Mouse (Mus musculus): ENCODE data around the gene Ppp1r9a. TPM values are rescaled to one million over a fixed set of nuclear protein-coding genes. Genes with fewer than 3 reads are reported as not detected.

Ppp1r9a gene
- polyA plus RNA-seq, 1 experiment from 2014 or later = 49.3 TPM

DNA sequence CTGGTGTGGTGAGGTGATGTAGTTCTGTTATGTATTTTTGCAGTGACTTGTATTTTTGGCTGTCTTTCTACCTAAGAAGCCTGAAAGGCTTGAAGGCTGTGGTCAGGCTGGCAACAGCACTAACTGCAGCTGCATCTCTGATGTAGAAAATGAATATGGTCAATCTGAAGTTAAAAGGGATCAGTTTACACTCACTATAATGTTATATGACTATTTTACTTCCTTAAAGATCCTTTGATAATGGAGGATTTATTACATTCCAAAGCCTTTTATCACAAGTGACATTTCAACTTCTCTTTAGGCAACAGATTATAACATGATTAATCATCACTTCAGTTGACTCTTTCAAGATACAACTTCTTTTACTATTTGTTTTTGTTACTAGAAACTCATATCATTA lies 179.4 kb downstream of the Ppp1r9a start:
- no peaks in the 10 kb centered on the region for H3K9me3 ChIP-seq (ENCODE audit: control insufficient read depth, low read length)
- no peak overlapping the region for H3K4me3 ChIP-seq (replicated peaks; ENCODE audit: low read depth, low read length)
- ATAC-seq (ENCODE audit: low FRiP score, low TSS enrichment) (no peak), DNase-seq (no peak)
- no peaks in the 10 kb centered on the region for H3K27me3 ChIP-seq (ENCODE audit: control insufficient read depth, insufficient read depth, low read length)
- H3K4me1 ChIP-seq (ENCODE audit: control insufficient read depth, insufficient read depth, low read length) = peaks cover 8% of the 10 kb centered on the region; the same call in 1 of the 2 replicates
- H3K4me2 ChIP-seq (ENCODE audit: low read length) = no peak overlapping the region
- no peak overlapping the region for H3K27ac ChIP-seq (replicated peaks; ENCODE audit: low read depth, low read length)
- no peak overlapping the region for H3K9ac ChIP-seq (replicated peaks; ENCODE audit: low read length)
- no peaks in the 10 kb centered on the region for H3K36me3 ChIP-seq (ENCODE audit: control insufficient read depth, insufficient read depth, low read length)

DNA sequence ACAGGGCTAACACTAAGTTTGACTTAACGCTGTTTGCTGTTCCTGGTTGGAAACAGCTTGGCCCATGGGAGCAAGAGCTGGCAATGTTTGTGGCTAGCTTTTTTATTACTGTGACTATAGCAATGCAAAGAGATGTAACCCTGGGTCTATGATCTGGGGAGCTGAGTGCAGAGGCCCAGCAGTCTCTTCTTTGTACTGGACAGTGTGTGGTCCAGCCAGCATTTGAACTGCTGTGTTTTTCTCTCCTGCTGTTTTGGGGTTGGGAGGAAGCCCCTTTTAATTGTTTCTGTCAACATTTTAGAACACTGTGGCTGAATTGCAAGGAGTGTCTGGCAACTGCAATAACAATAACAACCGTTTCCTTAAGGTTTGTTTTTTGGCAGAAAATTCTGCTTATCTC lies 180.0 kb downstream of the Ppp1r9a start:
- Histone ChIP-seq H3K36me3 (ENCODE audit: control insufficient read depth, insufficient read depth, low read length) (no peaks in the 10 kb centered on the region), H3K27ac (replicated peaks; ENCODE audit: low read depth, low read length) (no peak overlapping the region), H3K4me2 (ENCODE audit: low read length) (no peak overlapping the region), H3K9ac (replicated peaks; ENCODE audit: low read length) (no peak overlapping the region), H3K4me1 (ENCODE audit: control insufficient read depth, insufficient read depth, low read length) (peaks cover 8% of the 10 kb centered on the region; the same call in 1 of the 2 replicates), H3K4me3 (replicated peaks; ENCODE audit: low read depth, low read length) (no peak overlapping the region), H3K27me3 (ENCODE audit: control insufficient read depth, insufficient read depth, low read length) (no peaks in the 10 kb centered on the region), H3K9me3 (ENCODE audit: control insufficient read depth, low read length) (no peaks in the 10 kb centered on the region)
- no peak for ATAC-seq (ENCODE audit: low FRiP score, low TSS enrichment)
- 50% methylated on average over 2 of the region's 2 CpGs for WGBS
- DNase-seq = no peak

DNA sequence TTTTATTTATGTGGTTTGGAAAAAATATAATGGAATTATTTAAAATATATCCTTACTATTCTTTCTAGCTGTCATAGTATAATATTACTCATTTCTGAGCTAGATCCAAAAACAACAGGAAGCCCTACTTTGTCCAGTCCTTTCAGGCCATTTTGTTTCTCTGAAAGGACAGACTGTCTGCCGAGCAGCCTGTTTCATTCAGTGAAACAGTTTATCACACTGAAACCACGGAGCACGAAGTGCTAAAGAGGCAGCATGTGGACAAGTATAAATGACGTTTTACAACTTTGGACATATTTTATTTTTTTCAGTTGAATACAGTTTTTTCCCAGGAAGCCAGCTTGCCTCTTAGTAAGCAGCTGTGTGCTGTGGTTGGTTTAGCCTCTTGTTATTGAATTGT lies 181.2 kb downstream of the Ppp1r9a start:
- no peak overlapping the region for H3K27ac ChIP-seq (replicated peaks; ENCODE audit: low read depth, low read length)
- WGBS = 48% methylated on average over 4 of the region's 4 CpGs
- no peak overlapping the region for H3K4me3 ChIP-seq (replicated peaks; ENCODE audit: low read depth, low read length)
- no peak for ATAC-seq (ENCODE audit: low FRiP score, low TSS enrichment)
- peaks cover 8% of the 10 kb centered on the region; the same call in 1 of the 2 replicates for H3K4me1 ChIP-seq (ENCODE audit: control insufficient read depth, insufficient read depth, low read length)
- H3K4me2 ChIP-seq (ENCODE audit: low read length) = no peak overlapping the region
- H3K36me3 ChIP-seq (ENCODE audit: control insufficient read depth, insufficient read depth, low read length) = no peaks in the 10 kb centered on the region
- H3K27me3 ChIP-seq (ENCODE audit: control insufficient read depth, insufficient read depth, low read length) = no peaks in the 10 kb centered on the region
- H3K9me3 ChIP-seq (ENCODE audit: control insufficient read depth, low read length) = no peaks in the 10 kb centered on the region
- no peak overlapping the region for H3K9ac ChIP-seq (replicated peaks; ENCODE audit: low read length)
- no peak for DNase-seq

DNA sequence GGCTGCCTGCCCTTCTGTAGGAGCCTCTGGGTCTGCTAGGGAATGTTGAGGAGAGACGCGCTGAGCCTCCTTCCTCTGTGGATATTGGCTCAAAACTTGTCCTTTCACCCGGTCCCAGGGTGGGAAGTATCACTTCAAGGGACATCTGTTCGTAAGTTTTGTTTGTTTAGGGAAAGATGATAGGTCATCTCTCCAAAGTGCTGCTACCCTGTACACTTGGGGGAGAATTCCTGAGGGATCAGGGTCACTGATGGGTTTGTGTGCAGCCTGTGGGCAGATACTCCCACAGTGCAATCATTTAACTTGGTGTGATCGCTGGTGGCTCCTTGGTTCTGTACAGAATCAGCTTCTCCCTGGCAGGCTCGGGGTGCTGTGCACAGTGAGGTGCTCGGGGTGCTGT lies 189.2 kb downstream of the Ppp1r9a start:
- no peak for ATAC-seq (ENCODE audit: low FRiP score, low TSS enrichment)
- Histone ChIP-seq H3K27me3 (ENCODE audit: control insufficient read depth, insufficient read depth, low read length) (no peaks in the 10 kb centered on the region), H3K4me3 (replicated peaks; ENCODE audit: low read depth, low read length) (no peak overlapping the region), H3K9ac (replicated peaks; ENCODE audit: low read length) (no peak overlapping the region), H3K27ac (replicated peaks; ENCODE audit: low read depth, low read length) (no peak overlapping the region), H3K4me1 (ENCODE audit: control insufficient read depth, insufficient read depth, low read length) (no peaks in the 10 kb centered on the region), H3K4me2 (ENCODE audit: low read length) (no peak overlapping the region), H3K36me3 (ENCODE audit: control insufficient read depth, insufficient read depth, low read length) (no peaks in the 10 kb centered on the region), H3K9me3 (ENCODE audit: control insufficient read depth, low read length) (no peaks in the 10 kb centered on the region)
- 94% methylated on average over 7 of the region's 7 CpGs for WGBS
- no peak for DNase-seq

DNA sequence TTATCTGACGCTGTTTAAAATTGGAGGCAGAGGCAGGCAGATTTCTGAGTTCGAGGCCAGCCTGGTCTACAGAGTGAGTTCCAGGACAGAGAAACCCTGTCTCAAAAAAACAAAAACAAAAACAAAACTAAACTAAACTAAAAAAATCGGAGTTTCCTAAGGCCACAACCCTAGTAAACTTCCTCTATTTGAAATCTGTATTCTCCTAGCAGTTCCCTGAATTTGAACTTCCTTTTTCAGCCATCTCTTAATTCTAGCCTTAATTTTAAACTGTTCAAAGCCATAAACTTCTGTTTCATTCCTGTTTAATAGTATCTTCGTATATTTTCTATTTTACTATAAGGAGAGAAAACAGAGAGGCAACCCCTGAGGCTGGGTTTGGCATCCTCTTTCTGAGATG lies 190.1 kb downstream of the Ppp1r9a start:
- Histone ChIP-seq H3K27ac (replicated peaks; ENCODE audit: low read depth, low read length) (no peak overlapping the region), H3K4me3 (replicated peaks; ENCODE audit: low read depth, low read length) (no peak overlapping the region), H3K27me3 (ENCODE audit: control insufficient read depth, insufficient read depth, low read length) (no peaks in the 10 kb centered on the region), H3K36me3 (ENCODE audit: control insufficient read depth, insufficient read depth, low read length) (no peaks in the 10 kb centered on the region), H3K4me2 (ENCODE audit: low read length) (no peak overlapping the region), H3K9ac (replicated peaks; ENCODE audit: low read length) (no peak overlapping the region), H3K9me3 (ENCODE audit: control insufficient read depth, low read length) (no peaks in the 10 kb centered on the region), H3K4me1 (ENCODE audit: control insufficient read depth, insufficient read depth, low read length) (no peaks in the 10 kb centered on the region)
- WGBS = 94% methylated on average over 4 of the region's 4 CpGs
- DNase-seq (no peak), ATAC-seq (ENCODE audit: low FRiP score, low TSS enrichment) (no peak)

DNA sequence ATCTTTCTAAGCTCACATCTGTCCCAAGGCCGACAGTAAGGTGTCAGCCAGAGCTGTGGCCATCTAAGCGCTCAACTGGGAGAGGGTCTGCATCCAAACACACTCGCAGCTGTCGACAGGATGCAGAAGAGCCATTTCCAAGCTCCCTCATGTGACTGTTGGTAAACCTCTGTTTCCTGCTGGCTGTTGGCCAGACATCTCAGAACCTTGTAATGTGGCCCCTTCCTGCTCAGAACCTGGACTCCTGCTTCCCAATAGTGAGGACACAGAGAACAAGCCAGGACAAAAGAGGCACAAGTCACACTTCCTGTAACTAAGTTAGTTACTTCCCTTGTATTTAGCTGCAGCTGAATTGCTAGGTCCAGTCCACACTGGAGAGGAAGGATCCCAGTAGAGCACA lies 190.8 kb downstream of the Ppp1r9a start:
- Histone ChIP-seq H3K27me3 (ENCODE audit: control insufficient read depth, insufficient read depth, low read length) (no peaks in the 10 kb centered on the region), H3K9ac (replicated peaks; ENCODE audit: low read length) (no peak overlapping the region), H3K27ac (replicated peaks; ENCODE audit: low read depth, low read length) (no peak overlapping the region), H3K36me3 (ENCODE audit: control insufficient read depth, insufficient read depth, low read length) (no peaks in the 10 kb centered on the region), H3K4me2 (ENCODE audit: low read length) (no peak overlapping the region), H3K9me3 (ENCODE audit: control insufficient read depth, low read length) (no peaks in the 10 kb centered on the region), H3K4me1 (ENCODE audit: control insufficient read depth, insufficient read depth, low read length) (no peaks in the 10 kb centered on the region), H3K4me3 (replicated peaks; ENCODE audit: low read depth, low read length) (no peak overlapping the region)
- WGBS = 79% methylated on average over 4 of the region's 4 CpGs
- ATAC-seq (ENCODE audit: low FRiP score, low TSS enrichment) (no peak), DNase-seq (no peak)

DNA sequence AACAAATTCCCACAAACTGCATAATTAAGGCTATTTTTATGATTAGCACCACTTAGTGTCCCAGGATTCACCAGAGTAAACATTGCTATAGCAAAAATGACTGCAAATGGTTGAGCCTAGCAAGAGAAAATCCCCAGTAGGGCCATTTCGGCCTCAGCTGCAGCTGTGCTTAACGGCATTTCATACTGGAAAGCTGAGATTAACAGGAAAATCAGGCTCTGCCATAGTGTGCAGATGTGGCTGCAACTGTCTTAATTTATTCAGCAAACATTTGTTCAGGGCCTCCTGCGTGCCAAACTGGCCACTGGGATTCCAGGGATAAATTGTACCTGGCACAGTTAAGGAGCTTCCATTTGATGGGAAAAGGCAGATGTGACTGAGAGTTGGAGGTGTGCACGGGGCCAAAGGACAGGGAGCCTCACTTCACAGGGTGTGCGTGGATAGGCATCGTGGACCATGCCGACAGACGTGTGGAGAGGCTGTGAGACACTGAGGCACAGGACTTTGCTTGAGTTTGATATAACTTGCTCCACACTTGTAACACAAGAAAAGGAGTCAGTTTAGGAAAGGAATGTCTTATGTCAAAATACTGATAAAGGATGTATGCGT lies 192.8 kb downstream of the Ppp1r9a start:
- Histone ChIP-seq H3K27ac (replicated peaks; ENCODE audit: low read depth, low read length) (no peak overlapping the region), H3K9me3 (ENCODE audit: control insufficient read depth, low read length) (no peaks in the 10 kb centered on the region), H3K4me2 (ENCODE audit: low read length) (no peak overlapping the region), H3K9ac (replicated peaks; ENCODE audit: low read length) (no peak overlapping the region), H3K27me3 (ENCODE audit: control insufficient read depth, insufficient read depth, low read length) (no peaks in the 10 kb centered on the region), H3K36me3 (ENCODE audit: control insufficient read depth, insufficient read depth, low read length) (no peaks in the 10 kb centered on the region), H3K4me3 (replicated peaks; ENCODE audit: low read depth, low read length) (no peak overlapping the region), H3K4me1 (ENCODE audit: control insufficient read depth, insufficient read depth, low read length) (no peaks in the 10 kb centered on the region)
- no peak for ATAC-seq (ENCODE audit: low FRiP score, low TSS enrichment)
- DNase-seq = no peak
- 80% methylated on average over 9 of the region's 9 CpGs for WGBS

DNA sequence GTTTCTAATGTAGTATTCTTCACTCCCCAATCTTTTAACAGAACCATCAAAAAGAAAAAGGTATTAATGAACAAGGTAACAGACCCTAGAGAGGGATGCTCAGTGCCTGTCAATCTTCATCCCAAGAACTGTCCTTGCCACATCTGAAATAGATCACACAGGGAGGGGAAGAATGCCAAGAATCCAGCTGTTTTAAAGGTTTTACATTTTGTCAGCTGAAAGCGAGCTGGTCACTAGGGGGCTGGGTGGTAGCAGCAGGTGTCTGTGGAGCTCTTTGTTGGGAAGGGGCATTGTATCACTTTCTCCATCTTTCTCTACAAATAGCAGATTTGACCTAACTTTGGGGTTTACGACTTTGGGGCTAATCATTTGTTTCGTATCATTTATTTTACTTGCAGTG lies 194.6 kb downstream of the Ppp1r9a start:
- DNase-seq = no peak
- H3K27me3 ChIP-seq (ENCODE audit: control insufficient read depth, insufficient read depth, low read length) = no peaks in the 10 kb centered on the region
- no peaks in the 10 kb centered on the region for H3K36me3 ChIP-seq (ENCODE audit: control insufficient read depth, insufficient read depth, low read length)
- 44% methylated on average over 3 of the region's 3 CpGs for WGBS
- no peak for ATAC-seq (ENCODE audit: low FRiP score, low TSS enrichment)
- H3K4me2 ChIP-seq (ENCODE audit: low read length) = no peak overlapping the region
- H3K9ac ChIP-seq (replicated peaks; ENCODE audit: low read length) = no peak overlapping the region
- no peaks in the 10 kb centered on the region for H3K9me3 ChIP-seq (ENCODE audit: control insufficient read depth, low read length)
- H3K4me3 ChIP-seq (replicated peaks; ENCODE audit: low read depth, low read length) = no peak overlapping the region
- H3K4me1 ChIP-seq (ENCODE audit: control insufficient read depth, insufficient read depth, low read length) = no peaks in the 10 kb centered on the region
- H3K27ac ChIP-seq (replicated peaks; ENCODE audit: low read depth, low read length) = no peak overlapping the region

DNA sequence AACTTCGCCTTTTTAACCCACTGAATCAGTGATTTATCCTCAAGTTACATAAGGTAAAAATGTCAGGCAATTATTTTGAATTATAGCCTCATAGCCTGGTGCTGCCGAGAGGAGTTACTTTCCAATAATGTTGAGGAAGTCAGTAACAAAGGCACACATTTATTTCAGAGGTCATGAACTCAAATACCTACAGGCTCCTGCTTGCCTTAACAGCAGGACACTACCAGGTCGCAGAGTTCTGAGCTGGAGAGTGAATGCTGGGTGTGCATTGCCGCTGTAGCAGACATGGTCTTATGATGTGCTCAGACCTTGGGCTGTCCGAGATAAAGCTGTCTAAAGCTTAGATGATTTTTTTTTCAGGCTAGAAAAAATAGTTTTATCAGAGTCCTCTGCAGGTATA lies 196.6 kb downstream of the Ppp1r9a start:
- 76% methylated on average over 5 of the region's 5 CpGs for WGBS
- H3K9me3 ChIP-seq (ENCODE audit: control insufficient read depth, low read length) = no peaks in the 10 kb centered on the region
- H3K27me3 ChIP-seq (ENCODE audit: control insufficient read depth, insufficient read depth, low read length) = no peaks in the 10 kb centered on the region
- H3K27ac ChIP-seq (replicated peaks; ENCODE audit: low read depth, low read length) = no peak overlapping the region
- H3K36me3 ChIP-seq (ENCODE audit: control insufficient read depth, insufficient read depth, low read length) = no peaks in the 10 kb centered on the region
- no peak for ATAC-seq (ENCODE audit: low FRiP score, low TSS enrichment)
- H3K9ac ChIP-seq (replicated peaks; ENCODE audit: low read length) = no peak overlapping the region
- no peak overlapping the region for H3K4me3 ChIP-seq (replicated peaks; ENCODE audit: low read depth, low read length)
- no peaks in the 10 kb centered on the region for H3K4me1 ChIP-seq (ENCODE audit: control insufficient read depth, insufficient read depth, low read length)
- DNase-seq = no peak
- no peak overlapping the region for H3K4me2 ChIP-seq (ENCODE audit: low read length)
